Mouse (Mus musculus): ENCODE measurements around the gene Grid2ip. TPM values are rescaled to one million over a fixed set of nuclear protein-coding genes. Genes with fewer than 3 reads are reported as not detected.

Gene Grid2ip
- total and polyA plus RNA-seq, 3 experiments: not detected

DNA sequence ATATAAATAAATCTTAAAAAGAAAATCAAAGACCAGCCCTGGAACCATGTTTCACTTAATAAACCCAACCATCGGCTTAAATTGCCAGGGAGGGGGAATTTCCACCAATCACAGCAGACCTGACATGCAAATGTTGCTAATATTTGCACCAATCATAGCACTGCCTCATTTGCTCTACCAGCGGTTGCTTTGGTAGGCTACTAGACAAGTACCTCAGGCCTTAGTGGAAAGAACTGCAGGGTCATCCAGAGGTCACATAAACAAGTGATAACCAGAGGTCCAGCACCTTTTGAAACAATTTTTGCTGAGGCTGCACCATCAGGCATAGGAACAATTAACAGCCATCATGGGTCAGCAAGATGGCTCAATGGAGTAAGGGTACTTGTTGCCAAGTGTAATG is 44.4 kb downstream of the Grid2ip start:
- peaks cover 15 to 37% of the 10 kb centered on the region in 2 experiments for H3K4me1 ChIP-seq (ENCODE audit: control insufficient read depth in 1 of 2, insufficient read depth in 2 of 2)
- no peak overlapping the region for H3K9ac ChIP-seq (ENCODE audit: insufficient read depth, low read depth)
- no peaks in the 10 kb centered on the region for H3K27me3 ChIP-seq (replicated peaks)
- no peak overlapping the region for H3K27ac ChIP-seq (ENCODE audit: insufficient read depth, low read depth)
- H3K9me3 ChIP-seq (replicated peaks; ENCODE audit: low read length): no peaks in the 10 kb centered on the region
- dilution Hi-C loops (cut with MboI; ENCODE audit: extremely low pct_ligation_motif_present, extremely low pct_unique_long_range_greater_than_20kb, low sequenced_read_pairs): no loop called here
- peak; percentile 70 for DNase-seq (ENCODE audit: extremely low read depth)
- H3K4me3 ChIP-seq (replicated peaks in 1 of 3; ENCODE audit: low read depth in 2 of 3, low read length in 2 of 3, poor library complexity in 1 of 3): no peak overlapping the region
- TF ChIP-seq ELF1 (IDR thresholded peaks at IDR 0.05; ENCODE audit: low read depth, low read length) (no peak), JUND (conservative IDR thresholded peaks at IDR 0.05; ENCODE audit: low read depth, low read length) (no peak), USF1 (IDR thresholded peaks at IDR 0.05; ENCODE audit: low read depth, low read length) (no peak), TBP (conservative IDR thresholded peaks at IDR 0.05; ENCODE audit: low read depth, low read length) (0 out of 2 replicates have a peak, but pooled peaks have one; percentile 20), MAZ (IDR thresholded peaks at IDR 0.05; ENCODE audit: low read depth, low read length) (no peak), MAFK (IDR thresholded peaks at IDR 0.05; ENCODE audit: insufficient replicate concordance, low read length) (peak; percentile 42; the same call in 1 of the 2 replicates), SMC3 (IDR thresholded peaks at IDR 0.05; ENCODE audit: low read depth, low read length) (no peak), HCFC1 (IDR thresholded peaks at IDR 0.05; ENCODE audit: low read depth, low read length) (no peak)
- H3K36me3 ChIP-seq (replicated peaks in 1 of 2; ENCODE audit: control insufficient read depth in 1 of 2, insufficient read depth in 1 of 2, low read length in 1 of 2): peaks cover 16 to 51% of the 10 kb centered on the region in 2 experiments
- peak overlapping the region; percentile 67; the same call in 1 of the 2 replicates for H3K4me2 ChIP-seq (ENCODE audit: insufficient read depth, low read depth, poor library complexity, severe bottlenecking)
- H3K79me2 ChIP-seq (replicated peaks; ENCODE audit: control insufficient read depth, extremely low read depth, insufficient read depth, poor library complexity, severe bottlenecking): peaks cover 42% of the 10 kb centered on the region
- in situ Hi-C loops (cut with MboI; ENCODE audit: low pct_ligation_motif_present, low pct_unique_long_range_greater_than_20kb, low sequenced_read_pairs): no loop called here

- H3K4me3 ChIP-seq (replicated peaks in 1 of 3; ENCODE audit: low read depth in 2 of 3, low read length in 2 of 3, poor library complexity in 1 of 3): peak within 1 kb of the TSS; percentile 88 to 99 (median 95)
- dilution Hi-C loops (cut with MboI; ENCODE audit: extremely low pct_ligation_motif_present, extremely low pct_unique_long_range_greater_than_20kb, low sequenced_read_pairs): no loop called here
- no peaks in the 10 kb centered on the region for H3K9me3 ChIP-seq (replicated peaks; ENCODE audit: low read length)
- no peak for TF ChIP-seq USF2 (conservative IDR thresholded peaks at IDR 0.05; ENCODE audit: low read depth, low read length)
- peak; percentile 58; the same call in 1 of the 2 replicates for TF ChIP-seq MXI1 (IDR thresholded peaks at IDR 0.05; ENCODE audit: low read depth, low read length)
- TF ChIP-seq SIN3A (IDR thresholded peaks at IDR 0.05; ENCODE audit: low read length): peak; percentile 84; the same call in 1 of the 2 replicates
- TF ChIP-seq ELF1 (IDR thresholded peaks at IDR 0.05; ENCODE audit: low read depth, low read length): peak; percentile 58; the same call in 1 of the 2 replicates
- no peak for TF ChIP-seq E2F4 (IDR thresholded peaks at IDR 0.05; ENCODE audit: insufficient replicate concordance, low read depth, low read length)
- TF ChIP-seq RAD21 (IDR thresholded peaks at IDR 0.05; ENCODE audit: low read depth, low read length): no peak
- TF ChIP-seq NRF1 (IDR thresholded peaks at IDR 0.05; ENCODE audit: low read depth, low read length): peak; percentile 52
- peak; percentile 48; the same call in 1 of the 2 replicates for TF ChIP-seq KAT2A (IDR thresholded peaks at IDR 0.05; ENCODE audit: insufficient replicate concordance, low read length)
- no peak for TF ChIP-seq RCOR1 (conservative IDR thresholded peaks at IDR 0.05; ENCODE audit: low read depth, low read length)
- peak; percentile 80 for TF ChIP-seq ZMIZ1 (IDR thresholded peaks at IDR 0.05; ENCODE audit: low read depth, low read length)
- no peak for TF ChIP-seq BHLHE40 (IDR thresholded peaks at IDR 0.05; ENCODE audit: low read depth, low read length)
- peak; percentile 57; the same call in 1 of the 2 replicates for TF ChIP-seq TBP (conservative IDR thresholded peaks at IDR 0.05; ENCODE audit: low read depth, low read length)
- TF ChIP-seq POLR2A (IDR thresholded peaks at IDR 0.05; ENCODE audit: low read depth, low read length): peak; percentile 93
- TF ChIP-seq MYC (IDR thresholded peaks at IDR 0.05; ENCODE audit: low read depth, low read length): peak; percentile 50; the same call in 1 of the 2 replicates
- TF ChIP-seq IRF4 (IDR thresholded peaks at IDR 0.05; ENCODE audit: low read depth, low read length): no peak
- peak; percentile 75 for TF ChIP-seq HCFC1 (IDR thresholded peaks at IDR 0.05; ENCODE audit: low read depth, low read length)
- peak; percentile 88; the same call in 1 of the 2 replicates for TF ChIP-seq UBTF (IDR thresholded peaks at IDR 0.05; ENCODE audit: low read depth, low read length)
- TF ChIP-seq MEF2A (IDR thresholded peaks at IDR 0.05; ENCODE audit: borderline replicate concordance, low read depth, low read length): 0 out of 2 replicates have a peak, but pooled peaks have one; percentile 24
- TF ChIP-seq ZNF384 (IDR thresholded peaks at IDR 0.05; ENCODE audit: low read depth, low read length): no peak
- TF ChIP-seq NELFE (IDR thresholded peaks at IDR 0.05; ENCODE audit: low read depth, low read length): peak; percentile 97
- TF ChIP-seq TCF12 (IDR thresholded peaks at IDR 0.05; ENCODE audit: low read depth, low read length): peak; percentile 81
- peak within 1 kb of the TSS; percentile 47 for H3K27ac ChIP-seq (ENCODE audit: insufficient read depth, low read depth)
- H3K4me1 ChIP-seq (ENCODE audit: control insufficient read depth in 1 of 2, insufficient read depth in 2 of 2): peaks cover 17 to 39% of the 10 kb centered on the region in 2 experiments
- peak within 1 kb of the TSS; percentile 77 for H3K4me2 ChIP-seq (ENCODE audit: insufficient read depth, low read depth, poor library complexity, severe bottlenecking)
- in situ Hi-C loops (cut with MboI; ENCODE audit: low pct_ligation_motif_present, low pct_unique_long_range_greater_than_20kb, low sequenced_read_pairs): no loop called here
- peaks cover 59% of the 10 kb centered on the region for H3K79me2 ChIP-seq (replicated peaks; ENCODE audit: control insufficient read depth, extremely low read depth, insufficient read depth, poor library complexity, severe bottlenecking)
- peak within 1 kb of the TSS; percentile 89 for H3K9ac ChIP-seq (ENCODE audit: insufficient read depth, low read depth)
- peaks cover 23 to 55% of the 10 kb centered on the region in 2 experiments for H3K36me3 ChIP-seq (replicated peaks in 1 of 2; ENCODE audit: control insufficient read depth in 1 of 2, insufficient read depth in 1 of 2, low read length in 1 of 2)
- DNase-seq (ENCODE audit: extremely low read depth): peak; percentile 81
- no peaks in the 10 kb centered on the region for H3K27me3 ChIP-seq (replicated peaks)
Measured at GRCm38 (mm10) chr5:143403221-143404147, 46.3 kb downstream of the Grid2ip start, which contains the start of gene Kdelr2. Gene Kdelr2, plus strand, starts transcription at chr5:143403838.

Measured in CH12.LX (cell line).